Mouse (Mus musculus): ENCODE data around the gene Ms4a3.

Ms4a3 gene

GRCm38 (mm10) chr19:11640732-11641131 is at the start of gene Ms4a3:
Gene Ms4a3 (minus strand): TSS chr19:11640851.
- DNase-seq = no peak

GRCm38 (mm10) chr19:11661562-11661961 is 20.9 kb upstream of the Ms4a3 start:
- no peak for DNase-seq

GRCm38 (mm10) chr19:11660459-11660858 is 19.8 kb upstream of the Ms4a3 start, which contains the start of gene Oosp2:
Gene Oosp2 (minus strand): TSS chr19:11660559.
- no peak for DNase-seq

- no peak for DNase-seq
Measured at GRCm38 (mm10) chr19:11659142-11659541, 18.5 kb upstream of the Ms4a3 start.

GRCm38 (mm10) chr19:11649564-11649963 is 8.9 kb upstream of the Ms4a3 start:
- no peak for DNase-seq

GRCm38 (mm10) chr19:11646166-11646565 is 5.5 kb upstream of the Ms4a3 start:
- no peak for DNase-seq

- DNase-seq = no peak
Measured at GRCm38 (mm10) chr19:11639038-11639437, 1.6 kb downstream of the Ms4a3 start.

GRCm38 (mm10) chr19:11635572-11635971 is 5.1 kb downstream of the Ms4a3 start:
- DNase-seq = no peak

GRCm38 (mm10) chr19:11634330-11634729 is 6.3 kb downstream of the Ms4a3 start:
- no peak for DNase-seq

- no peak for DNase-seq
Measured at GRCm38 (mm10) chr19:11633732-11634131, 6.9 kb downstream of the Ms4a3 start.

- no peak for DNase-seq
Measured at GRCm38 (mm10) chr19:11625231-11625630, 15.4 kb downstream of the Ms4a3 start.

GRCm38 (mm10) chr19:11624800-11625199 is 15.9 kb downstream of the Ms4a3 start:
- no peak for DNase-seq

GRCm38 (mm10) chr19:11623551-11623950 is 17.1 kb downstream of the Ms4a3 start, which contains the start of gene Ms4a2:
Gene Ms4a2 (minus strand): TSS chr19:11623719.
- no peak for DNase-seq

- DNase-seq = no peak
Measured at GRCm38 (mm10) chr19:11617983-11618382, 22.7 kb downstream of the Ms4a3 start.

GRCm38 (mm10) chr19:11614805-11615204 is 25.8 kb downstream of the Ms4a3 start:
- no peak for DNase-seq

- DNase-seq = no peak
Measured at GRCm38 (mm10) chr19:11613776-11614443, 26.7 kb downstream of the Ms4a3 start.

- DNase-seq = no peak
Measured at GRCm38 (mm10) chr19:11613084-11613483, 27.6 kb downstream of the Ms4a3 start.

- DNase-seq = no peak
Measured at GRCm38 (mm10) chr19:11612293-11612692, 28.4 kb downstream of the Ms4a3 start.

GRCm38 (mm10) chr19:11611541-11611945 is 29.1 kb downstream of the Ms4a3 start:
- no peak for DNase-seq

GRCm38 (mm10) chr19:11608172-11608571 is 32.5 kb downstream of the Ms4a3 start:
- no peak for DNase-seq

- DNase-seq = no peak
Measured at GRCm38 (mm10) chr19:11604603-11605002, 36.0 kb downstream of the Ms4a3 start, which contains the start of gene Ms4a6d. Gene Ms4a6d (minus strand): TSS chr19:11604849.

GRCm38 (mm10) chr19:11602026-11602425 is 38.6 kb downstream of the Ms4a3 start:
- no peak for DNase-seq

GRCm38 (mm10) chr19:11601349-11601748 is 39.3 kb downstream of the Ms4a3 start:
- no peak for DNase-seq

- DNase-seq = no peak
Measured at GRCm38 (mm10) chr19:11589891-11590449, 50.7 kb downstream of the Ms4a3 start.

GRCm38 (mm10) chr19:11589205-11589604 is 51.4 kb downstream of the Ms4a3 start:
- no peak for DNase-seq

Measured in right cerebral cortex, postnatal 25 days (tissue).